Mouse (Mus musculus) common myeloid progenitor, adult 5-6 weeks (primary cell): ENCODE data around the gene Nrxn1. TPM values are rescaled to one million over a fixed set of nuclear protein-coding genes. Genes with fewer than 3 reads are reported as not detected.

ENCODE experiments used
- ATAC-seq: replicated peaks from 2 replicates; pipeline ENCODE4 v1.8.0; 2016; ENCODE audit warnings: low read depth, mild to moderate bottlenecking, moderate TSS enrichment, inconsistent platforms; ENCODE audit not compliant: poor library complexity, severe bottlenecking
- total RNA-seq: library from RNA; stranded (forward); fragments of 200-1000, 187-1606 nt; gene quantifications from 2 replicates; pipeline ENCODE4 v1.2.3, GENCODE M21; 2017

Gene Nrxn1
- total RNA-seq, 1 experiment from 2014 or later = 17.0 TPM

DNA sequence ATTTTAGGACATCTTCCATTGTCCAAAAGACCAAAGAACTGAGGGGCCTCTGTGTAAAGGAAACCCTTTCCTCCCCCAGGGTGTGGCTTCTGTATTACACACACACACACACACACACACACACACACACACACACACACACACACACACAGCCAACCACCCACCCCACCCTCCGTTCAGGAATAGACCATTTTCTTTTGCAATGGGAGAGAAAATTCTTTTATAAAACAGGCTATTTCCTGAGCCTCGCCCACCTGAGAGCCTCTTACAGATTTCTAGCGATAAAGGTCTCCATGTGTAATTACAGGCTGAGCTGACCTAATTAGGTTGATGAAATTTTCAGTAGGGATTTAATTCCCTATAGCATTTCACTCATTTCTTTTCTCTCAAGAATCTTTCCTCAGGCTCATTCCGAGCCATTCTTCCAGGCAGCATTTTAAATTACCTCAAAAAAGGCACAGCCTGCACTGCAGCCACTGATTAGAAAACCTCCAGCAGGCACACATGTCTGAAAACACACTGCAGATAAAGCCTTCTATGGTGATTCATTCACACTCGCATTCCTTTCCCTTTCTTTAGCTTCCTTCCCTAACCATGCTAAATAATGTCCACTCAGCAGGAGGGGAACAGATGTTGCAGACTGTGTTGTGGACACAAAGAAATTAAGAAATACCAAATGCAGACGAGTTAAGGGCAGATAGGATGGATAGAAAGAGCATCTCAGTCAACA lies 396.6 kb downstream of the Nrxn1 start:
- no peak for ATAC-seq

DNA sequence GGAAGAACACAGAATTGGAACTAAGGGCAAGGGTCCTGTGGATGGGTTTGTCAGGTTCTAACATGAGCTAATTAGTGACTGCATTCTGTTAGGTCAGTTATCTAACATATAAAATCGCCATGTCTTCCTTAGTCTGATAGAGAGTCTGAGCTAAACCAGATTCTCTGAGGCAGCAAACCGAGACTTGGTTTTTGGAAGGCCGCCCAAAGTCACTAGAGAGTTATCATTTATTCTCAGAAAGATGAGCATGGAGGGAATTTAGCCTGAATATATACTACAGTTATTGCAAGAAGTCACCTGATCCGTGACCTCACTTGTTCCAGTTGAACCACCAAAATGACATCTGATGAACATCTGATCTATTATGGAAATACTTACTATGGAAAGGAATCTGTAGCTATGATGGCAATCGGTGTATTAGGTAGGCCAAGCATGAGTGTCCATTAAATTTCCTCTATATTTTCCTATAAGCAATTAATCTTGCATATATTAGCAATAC lies 397.7 kb downstream of the Nrxn1 start:
- ATAC-seq = no peak

DNA sequence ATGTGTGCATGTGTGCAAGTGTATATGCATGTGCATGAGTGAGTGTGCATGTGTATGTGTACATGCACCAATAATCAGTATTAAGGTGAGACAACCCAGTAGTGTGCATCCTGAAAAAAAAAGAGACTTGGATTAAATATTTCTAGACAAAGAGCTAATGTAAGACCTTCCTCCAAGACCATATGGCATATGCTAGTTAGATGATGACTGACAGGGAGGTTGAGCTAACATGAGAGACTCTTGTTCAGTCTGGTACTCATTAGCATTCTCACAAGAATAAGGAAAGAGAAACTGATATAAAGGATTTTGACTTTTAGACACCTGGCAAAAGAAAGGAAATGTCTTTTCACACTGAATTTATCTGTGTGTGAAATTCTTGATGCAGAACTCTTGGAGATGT lies 408.7 kb downstream of the Nrxn1 start:
- ATAC-seq = no peak

DNA sequence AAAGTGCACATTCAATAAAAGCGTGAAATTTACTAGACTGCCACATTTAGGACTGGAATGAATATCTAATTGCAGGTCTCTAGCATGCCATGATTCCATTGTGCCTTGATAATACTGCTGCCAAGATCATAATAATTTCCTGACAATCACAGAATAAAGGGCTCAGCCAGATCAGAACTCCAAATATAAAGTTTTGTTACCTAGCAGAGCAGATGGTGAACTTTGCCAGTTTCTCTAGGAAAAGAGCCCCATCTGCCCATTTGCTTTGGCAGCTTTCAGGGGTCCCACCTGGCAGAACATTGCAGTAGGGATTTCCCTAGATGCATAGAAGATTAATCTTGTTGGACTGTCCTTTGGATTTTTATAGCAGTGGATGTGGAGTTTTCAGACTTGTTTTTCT lies 411.9 kb downstream of the Nrxn1 start:
- no peak for ATAC-seq

DNA sequence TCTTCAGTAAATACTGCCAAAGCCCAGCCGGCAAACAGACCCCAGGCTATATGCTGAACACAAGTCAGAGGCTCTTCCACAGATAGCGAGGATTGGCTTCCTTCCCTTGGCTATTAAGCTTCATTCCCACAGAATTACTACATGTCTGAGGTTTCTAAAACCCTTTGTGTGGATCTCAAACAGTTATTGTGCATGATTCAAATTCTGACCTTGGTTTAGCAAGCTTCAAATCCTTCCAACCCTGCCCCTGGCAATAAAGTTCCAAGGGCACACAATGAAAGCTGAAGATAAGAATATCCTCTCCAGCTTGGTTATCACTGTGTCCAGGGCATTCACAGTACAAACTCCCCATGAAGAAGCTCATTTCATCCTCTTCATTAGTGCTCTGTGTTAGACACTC lies 416.2 kb downstream of the Nrxn1 start:
- ATAC-seq = no peak

DNA sequence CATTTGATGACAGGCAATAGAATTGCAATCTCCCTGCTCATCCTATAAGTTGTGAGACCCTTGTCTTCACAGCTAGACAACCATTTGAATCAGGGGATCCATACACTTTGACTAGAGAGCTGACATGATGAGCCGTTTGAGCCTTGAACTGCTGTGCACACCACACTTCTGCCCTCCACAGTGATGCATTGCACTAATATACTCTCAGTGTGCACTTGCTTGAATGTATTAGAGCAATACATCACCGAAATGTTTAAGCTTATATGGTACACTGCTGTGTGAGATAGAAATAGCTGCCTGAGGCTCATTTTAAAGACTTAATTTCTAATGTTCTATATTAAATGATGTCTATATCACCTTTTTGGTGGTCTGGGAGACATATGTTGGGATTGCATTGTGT lies 430.6 kb downstream of the Nrxn1 start:
- ATAC-seq = no peak

DNA sequence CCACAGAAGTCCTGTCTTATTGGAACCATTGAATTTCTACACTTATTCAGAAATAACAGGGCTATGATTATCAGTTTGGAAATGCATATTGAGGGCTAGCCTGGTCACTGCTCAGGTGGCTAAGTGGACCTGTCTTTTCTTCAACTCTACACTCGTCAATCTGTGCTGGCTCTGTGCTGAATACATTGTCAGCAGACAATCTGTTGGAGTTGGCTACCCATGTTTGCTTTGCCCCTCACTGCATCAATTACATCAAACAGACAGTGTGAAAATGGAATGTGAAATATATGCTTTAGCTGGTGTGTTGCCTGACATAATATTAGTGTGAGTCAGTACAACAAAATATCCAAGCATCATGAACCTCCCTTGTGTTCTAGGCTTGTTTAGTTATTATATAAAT lies 438.4 kb downstream of the Nrxn1 start:
- no peak for ATAC-seq

DNA sequence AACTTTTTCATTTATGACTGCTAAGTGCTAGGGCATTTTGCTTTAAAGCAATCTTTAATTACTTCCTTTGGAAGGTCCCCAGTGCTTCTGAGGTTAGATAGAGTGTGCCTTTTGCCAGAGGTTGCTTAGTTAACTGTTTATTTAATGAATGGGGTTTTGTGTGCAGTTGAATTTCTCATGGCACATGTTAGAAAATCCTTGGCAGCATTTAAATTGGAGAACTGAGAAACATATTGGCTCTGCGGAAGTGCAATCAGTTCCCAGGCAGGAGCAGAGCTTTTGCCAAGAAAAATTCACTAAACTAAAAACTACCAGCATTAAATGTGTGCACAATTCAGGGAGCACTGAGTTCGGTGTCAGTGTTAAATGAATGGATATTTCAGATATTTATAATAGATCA lies 439.5 kb downstream of the Nrxn1 start:
- no peak for ATAC-seq

DNA sequence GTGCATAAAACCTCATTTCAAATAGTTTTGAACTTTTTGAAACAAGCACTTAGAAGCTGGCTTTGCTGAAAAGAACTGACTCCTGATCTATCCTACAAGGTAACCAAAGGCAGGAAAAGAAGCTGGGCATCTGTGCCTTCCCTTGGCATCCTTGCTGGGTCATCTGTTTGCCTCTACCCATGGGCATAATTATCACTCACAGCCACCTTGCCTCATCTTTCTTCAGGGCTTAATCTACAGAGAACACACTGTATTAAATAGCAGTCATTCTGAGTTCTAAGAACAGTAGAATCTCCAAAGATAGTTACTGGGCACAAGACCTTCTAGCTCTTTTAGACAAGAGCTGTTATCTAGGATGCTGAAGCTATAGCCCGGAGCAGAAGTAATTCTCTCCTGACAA lies 442.6 kb downstream of the Nrxn1 start:
- no peak for ATAC-seq

DNA sequence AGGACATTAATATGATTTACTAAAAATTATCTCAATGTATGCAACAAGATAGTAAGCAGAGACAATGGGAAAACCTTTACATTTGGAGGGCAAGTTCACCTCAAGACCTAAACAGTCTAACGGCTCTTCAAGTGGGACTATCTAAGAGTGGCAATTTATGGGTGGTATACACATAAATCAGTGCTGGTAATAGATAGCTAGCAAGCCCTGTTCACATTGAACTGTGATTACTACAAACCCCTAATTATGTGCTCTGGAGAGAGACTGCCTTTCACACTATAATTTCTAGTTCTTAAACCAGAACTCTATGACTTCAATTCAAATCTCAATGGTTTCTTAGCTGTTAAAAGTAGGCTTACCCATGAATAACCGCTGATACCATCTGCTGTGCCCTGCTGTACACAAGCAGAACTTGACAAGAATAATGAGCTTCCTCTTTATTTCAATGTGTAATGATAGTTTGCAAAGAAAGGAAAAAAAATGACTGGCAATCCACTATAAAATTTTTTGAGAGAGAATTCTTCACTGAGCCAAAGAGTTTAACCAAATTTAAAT lies 453.8 kb downstream of the Nrxn1 start:
- ATAC-seq = no peak

DNA sequence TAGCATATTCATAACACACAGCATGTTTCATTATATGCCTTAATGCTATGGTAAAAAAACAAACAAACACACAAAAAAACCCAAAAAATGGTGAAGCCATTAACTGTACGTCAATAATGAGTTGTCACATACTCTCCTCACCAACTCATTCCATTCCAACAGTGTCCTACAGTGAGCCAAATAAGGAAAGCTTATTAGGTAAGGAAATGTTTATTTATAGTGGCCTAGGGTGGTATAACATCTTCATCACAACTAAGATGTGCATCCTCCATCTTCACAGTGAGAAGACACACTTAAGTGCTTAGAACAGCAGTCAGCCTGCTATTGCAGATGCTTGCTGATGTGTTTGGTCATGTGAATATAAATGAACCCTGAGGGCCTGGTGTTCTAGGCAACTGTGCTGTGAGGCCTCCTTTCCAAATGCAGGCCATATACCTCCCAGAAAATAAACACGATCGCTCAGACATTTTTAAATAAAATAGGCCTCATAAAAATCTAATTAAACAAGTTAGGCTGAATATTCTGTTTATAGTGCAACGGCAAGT lies 454.6 kb downstream of the Nrxn1 start:
- no peak for ATAC-seq

DNA sequence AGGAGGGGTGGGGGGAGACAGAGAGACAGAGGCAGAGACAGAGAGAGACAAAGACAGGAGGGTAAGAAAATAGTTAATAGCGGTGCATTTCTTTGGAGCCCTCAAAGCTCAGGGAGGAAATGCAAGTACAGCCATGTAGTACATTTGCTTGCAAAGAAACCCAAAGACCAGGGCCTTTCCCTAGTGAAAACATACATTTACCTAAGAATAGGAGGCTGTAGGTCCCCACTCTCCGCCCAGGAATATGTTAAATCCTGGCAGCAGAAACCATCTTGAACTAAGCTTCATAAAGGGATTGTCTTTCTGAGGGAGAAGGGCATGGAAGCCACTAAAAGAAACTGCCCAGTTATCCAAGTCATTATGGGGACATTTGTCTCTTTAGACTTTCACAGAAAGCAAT lies 461.5 kb downstream of the Nrxn1 start:
- no peak for ATAC-seq

DNA sequence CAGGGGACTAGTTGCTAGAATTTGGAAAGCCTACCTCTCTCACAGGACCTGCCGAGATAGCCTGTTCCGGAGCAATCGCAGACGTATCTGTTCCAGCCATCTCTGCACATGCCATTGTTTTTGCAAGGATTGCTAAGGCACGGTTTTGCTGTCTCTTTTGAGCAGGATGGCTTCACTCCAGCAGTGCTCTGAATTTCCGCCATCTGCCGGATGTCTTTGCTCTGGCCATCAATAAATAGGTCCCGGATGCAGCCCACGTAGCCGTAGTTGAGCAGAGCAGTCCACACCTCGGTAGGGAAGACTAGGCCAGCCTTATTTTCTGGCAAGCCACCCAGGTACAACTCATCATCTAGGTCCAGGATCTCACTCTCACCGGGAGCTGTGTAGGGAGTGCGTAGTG lies 463.0 kb downstream of the Nrxn1 start:
- ATAC-seq = no peak

DNA sequence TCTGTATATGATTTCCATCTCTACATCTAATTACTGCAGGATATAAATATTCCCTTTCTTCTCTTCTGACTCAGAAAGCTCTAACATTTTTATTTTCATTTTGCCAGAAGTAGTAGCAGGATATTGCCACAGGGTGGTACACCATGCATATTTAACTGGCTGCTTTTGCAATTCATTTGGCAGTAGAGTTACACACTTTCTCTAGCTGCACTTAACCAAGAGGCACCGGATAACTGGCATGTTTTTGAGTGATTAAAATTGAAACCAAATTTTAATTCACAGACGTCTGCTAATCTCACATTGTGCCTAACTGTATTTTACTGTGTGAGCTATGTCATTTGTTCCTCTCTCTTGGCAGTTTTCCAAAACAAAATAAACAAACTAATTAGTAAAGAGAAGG lies 464.4 kb downstream of the Nrxn1 start:
- peak; percentile 99 for ATAC-seq

DNA sequence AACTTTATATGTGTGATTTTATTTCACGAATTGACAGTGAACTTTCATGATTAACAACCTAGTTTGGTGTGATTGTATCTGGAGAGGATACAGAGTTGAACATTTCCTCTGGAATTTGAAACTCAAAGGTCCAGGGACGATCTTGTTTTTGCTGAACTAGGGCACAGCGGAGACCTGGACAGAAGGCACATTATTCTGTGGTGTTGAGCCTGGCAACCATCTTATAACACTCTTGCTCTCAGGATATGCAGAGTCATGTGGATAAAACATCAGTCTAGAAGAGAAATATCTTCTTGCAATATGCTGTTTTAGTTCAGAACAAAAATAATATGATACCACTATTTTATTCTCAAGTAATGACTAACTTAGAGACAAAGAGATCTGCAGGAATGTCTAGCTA lies 464.9 kb downstream of the Nrxn1 start:
- ATAC-seq = no peak

DNA sequence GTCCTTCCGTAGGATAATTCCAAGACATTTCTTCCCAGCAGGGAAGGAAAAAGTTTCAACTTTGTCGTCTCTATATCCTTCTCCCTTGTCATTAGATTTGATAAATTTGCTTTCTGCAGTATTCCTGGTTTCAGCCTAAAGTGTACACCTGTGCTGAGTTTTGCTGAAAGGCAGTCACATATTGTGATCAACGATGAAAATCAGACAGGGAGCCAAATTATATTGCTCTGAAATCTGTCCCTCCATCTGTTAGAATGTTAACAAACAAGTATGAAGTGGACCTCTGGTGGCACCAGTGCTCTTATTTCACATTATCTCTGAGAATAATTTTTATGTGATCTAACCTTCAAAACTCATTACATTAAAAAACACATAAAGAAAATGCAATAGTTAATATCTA lies 465.5 kb downstream of the Nrxn1 start:
- no peak for ATAC-seq

DNA sequence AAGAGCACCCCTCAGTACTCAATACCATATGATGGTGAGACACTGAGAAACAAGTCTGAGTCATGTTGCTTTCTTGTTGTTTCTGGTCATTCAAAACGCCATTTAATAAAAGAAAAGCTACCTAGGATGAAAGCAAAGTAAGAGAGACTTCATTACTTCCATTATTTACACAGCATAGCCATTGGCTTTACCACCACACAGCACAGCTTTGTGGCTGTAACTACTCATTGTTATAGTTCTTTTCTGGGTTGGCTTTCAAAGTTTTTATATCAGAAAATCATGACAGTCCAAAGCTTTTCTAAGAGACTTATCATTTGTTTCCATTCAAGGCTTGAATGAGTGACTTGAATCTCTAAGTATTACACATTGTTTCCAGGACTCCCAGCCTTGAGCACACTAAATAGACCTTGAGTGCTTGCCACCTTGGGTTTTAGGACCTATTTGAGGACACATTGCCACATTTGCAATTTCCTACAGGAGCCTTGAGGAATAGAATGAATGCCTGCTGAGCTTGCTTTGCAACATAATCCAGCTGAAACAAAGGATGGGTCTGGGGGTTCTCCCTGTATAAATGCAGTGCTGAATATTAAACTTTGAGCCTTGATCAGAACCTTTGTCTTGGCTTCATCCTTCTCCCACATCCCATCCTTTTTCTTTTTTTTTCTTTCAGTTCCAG lies 468.1 kb downstream of the Nrxn1 start:
- ATAC-seq = no peak

DNA sequence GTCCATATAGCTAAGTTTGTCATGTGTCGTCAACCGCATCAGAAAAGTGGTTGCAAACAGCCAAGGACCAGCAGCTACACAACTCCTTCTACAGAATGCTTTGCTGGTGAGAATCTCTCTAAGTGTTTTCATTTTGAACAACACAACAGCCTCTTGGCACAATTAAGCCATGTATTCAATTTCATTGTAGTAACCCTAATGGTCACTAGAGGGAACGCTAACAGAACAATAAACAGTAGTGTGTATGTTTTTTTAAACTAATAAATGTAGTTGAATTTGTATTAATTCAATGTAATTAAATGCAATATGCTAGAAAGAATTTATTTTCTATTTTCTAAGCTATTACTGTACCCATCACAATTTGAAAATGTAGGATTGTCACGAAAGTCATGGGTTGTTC lies 471.0 kb downstream of the Nrxn1 start:
- ATAC-seq = no peak

DNA sequence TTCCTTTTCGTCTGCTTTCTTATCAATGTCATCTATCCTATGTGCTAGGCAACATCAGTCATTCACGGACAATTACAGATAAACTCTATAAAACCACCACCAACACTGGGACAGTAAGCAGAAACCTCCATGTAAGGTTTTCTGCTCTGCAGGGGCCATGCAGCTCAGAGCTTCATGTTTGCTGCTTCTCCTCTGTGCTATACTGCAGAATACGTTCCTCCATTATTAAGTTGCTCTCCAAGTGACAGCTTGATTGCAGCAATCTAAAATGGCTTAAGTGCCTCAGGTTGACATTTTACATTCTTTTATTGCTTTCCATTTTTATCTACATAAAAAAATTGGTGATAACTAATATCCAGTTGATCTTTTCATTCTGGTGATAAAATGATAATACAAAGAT lies 477.9 kb downstream of the Nrxn1 start:
- ATAC-seq = no peak

DNA sequence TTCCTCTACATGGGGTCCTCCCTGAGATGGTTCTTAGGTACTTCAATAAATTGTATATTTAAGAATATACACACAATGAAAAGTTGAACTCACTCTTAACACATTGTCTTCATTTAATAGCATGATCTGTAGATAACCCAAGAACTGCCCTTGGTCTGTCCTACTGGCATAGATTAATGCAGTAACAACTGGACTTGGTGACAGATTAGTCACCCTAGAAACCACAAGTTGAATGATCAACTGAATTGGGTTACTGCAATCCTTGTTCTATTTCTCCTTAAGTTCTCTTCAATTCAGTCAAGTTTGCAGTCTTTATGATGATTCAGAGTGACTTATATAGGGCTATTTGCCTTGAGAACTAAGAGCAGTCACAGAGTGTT lies 485.5 kb downstream of the Nrxn1 start:
- no peak for ATAC-seq

DNA sequence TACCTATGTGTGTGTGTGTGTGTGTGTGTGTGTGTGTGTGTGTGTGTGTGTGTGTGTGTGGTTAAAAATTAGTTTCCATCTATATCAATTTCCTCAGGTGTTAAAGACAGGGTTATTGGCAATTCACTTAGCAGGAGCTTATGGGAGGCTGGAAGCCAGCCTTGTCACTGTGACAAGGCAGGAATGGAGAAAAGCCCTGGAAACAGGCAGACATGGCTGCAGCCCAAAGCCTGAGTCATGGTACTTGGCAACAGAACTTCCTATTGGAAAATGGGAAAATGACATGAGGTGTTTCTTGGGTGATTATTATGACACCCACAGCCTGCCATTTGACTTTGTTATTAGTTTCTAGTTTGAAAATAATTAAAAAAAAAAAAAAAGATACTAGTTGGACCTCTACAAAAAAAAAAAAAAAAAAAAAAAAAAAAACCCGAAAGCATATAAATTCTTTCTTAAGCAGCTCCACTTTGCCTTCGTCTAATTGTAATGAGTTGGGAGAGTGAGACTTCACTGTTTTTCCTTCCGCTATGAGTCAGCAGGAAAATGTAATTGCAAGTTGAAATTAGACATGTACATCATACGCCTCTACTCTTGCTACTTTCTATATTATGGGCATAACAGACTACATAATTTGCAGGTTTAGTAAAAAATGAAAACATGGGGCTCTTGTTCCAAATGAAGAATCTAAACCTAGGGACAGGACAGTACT lies 486.0 kb downstream of the Nrxn1 start:
- no peak for ATAC-seq
